Mouse (Mus musculus): ENCODE measurements around the gene Ispd. TPM values are rescaled to one million over a fixed set of nuclear protein-coding genes. Genes with fewer than 3 reads are reported as not detected.
"Not testable (repeated sequence)": the region's sequence is repeated elsewhere in the genome, so short reads cannot be mapped to it uniquely, and the experiment has no call there.

Ispd gene
- 2.0 and 2.8 TPM in 2 replicates for polyA plus RNA-seq (2011; ENCODE audit: insufficient read length, low read depth, missing spikeins)

DNA sequence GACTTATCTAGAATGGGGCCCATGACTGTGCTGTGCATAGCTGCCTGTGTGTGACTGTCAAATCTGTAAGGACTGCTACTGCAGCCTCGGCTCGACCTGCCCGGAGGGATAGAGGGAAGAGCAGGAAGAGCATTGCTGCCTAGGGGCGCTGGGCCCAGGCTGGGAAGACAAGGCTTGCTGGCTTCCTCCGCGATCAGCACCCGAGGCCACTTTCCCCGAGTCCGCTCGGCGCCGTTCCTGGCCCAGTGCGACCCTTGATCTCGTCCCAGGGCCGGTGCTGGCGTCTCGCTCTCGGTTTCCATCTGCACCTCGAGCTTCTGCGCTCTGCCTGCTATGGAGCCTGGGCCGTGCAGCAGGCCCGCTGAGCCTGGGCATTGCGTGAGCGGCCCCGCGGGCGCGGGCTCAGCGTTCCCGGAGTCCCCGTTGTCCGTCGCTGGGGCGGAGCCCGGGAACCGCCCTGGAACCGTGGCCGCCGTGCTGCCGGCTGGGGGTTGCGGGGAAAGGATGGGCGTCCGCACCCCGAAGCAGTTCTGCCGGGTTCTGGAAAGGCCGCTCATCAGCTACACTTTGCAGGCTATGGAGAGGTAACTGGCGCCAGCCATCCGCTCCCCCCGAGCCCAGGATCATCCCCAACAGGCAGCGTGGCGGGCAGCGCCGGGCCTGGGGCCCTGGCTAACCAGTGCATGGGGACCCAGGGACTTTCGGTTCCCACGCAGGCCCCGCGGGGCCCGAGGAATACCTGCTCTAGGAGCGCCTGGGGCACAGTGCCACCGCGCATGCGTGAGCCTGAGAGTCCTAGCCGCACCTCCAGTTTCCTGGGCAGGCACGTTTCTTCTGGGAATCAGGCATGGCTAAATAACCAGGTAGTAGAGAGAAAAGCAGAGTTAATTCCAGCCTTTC, at the start of gene Ispd, which contains the start of gene D630036H23Rik:
Gene Ispd, plus strand, starts transcription at position 10 of the 900 bp plus-strand sequence.
Gene D630036H23Rik, minus strand, starts transcription at position 741 of the 900 bp plus-strand sequence.
- Histone ChIP-seq H3K4me3 (ENCODE audit: insufficient read depth, low read length) (peak within 1 kb of the TSS; percentile 39), H3K27ac (ENCODE audit: insufficient read depth, low read length) (peak within 1 kb of the TSS; percentile 55), H3K4me1 (ENCODE audit: control insufficient read depth, insufficient read depth, low read length) (no peaks in the 10 kb centered on the region)
- TF ChIP-seq CTCF (IDR thresholded peaks at IDR 0.05; ENCODE audit: borderline replicate concordance, insufficient read depth, low read length) (no peak), POLR2A (IDR thresholded peaks at IDR 0.05; ENCODE audit: low read depth, low read length) (peak; percentile 72)

DNA sequence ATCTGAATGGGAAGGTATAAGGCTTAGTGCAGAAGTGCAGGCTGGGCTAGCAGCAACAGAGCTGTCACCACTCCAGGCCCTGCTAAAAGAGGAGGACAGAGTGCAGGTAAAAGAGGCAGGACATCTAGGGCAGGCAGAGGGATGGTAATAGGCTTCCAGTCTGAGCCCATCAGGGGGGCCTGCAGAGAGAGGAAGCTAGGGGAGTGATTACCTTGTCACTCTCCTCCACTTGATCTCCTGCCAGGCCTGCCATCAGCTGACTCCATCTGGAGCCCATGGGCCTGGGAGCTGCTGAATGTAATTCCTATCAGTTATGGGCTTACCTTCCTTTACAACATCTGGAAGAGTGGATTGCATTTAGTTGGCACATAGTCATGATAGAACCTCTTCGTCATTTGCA, 48.6 kb upstream of the Ispd start:
- no peak for TF ChIP-seq CTCF (IDR thresholded peaks at IDR 0.05; ENCODE audit: borderline replicate concordance, insufficient read depth, low read length)
- no peak for TF ChIP-seq POLR2A (IDR thresholded peaks at IDR 0.05; ENCODE audit: low read depth, low read length)
- Histone ChIP-seq H3K4me3 (ENCODE audit: insufficient read depth, low read length) (no peak overlapping the region), H3K27ac (ENCODE audit: insufficient read depth, low read length) (no peak overlapping the region), H3K4me1 (ENCODE audit: control insufficient read depth, insufficient read depth, low read length) (no peaks in the 10 kb centered on the region)

DNA sequence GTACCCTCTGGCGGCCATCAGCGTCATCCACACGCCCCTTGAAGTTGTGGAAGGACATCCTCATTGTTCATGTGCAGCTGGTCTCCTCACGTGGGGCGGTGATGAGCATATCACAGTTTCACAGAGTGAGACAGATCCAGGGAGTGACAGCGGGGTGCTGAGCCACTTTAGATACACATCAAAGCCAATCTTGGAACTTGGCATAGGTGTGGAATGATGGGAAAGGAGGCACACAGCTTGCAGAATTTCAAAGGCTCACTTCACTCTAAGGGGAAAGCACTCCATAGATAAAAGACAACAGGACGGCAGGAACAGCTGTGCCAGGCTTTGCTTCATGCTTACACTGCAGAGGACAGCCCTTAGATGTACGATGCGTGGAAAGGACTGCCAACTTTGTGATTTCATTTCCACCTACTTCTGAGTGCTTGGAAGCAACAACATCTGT, 47.4 kb upstream of the Ispd start:
- no peaks in the 10 kb centered on the region for H3K4me1 ChIP-seq (ENCODE audit: control insufficient read depth, insufficient read depth, low read length)

GRCm38 (mm10) chr12:36344131-36344530, 37.1 kb upstream of the Ispd start:
- no peak overlapping the region for H3K4me3 ChIP-seq (ENCODE audit: insufficient read depth, low read length)
- no peak for TF ChIP-seq POLR2A (IDR thresholded peaks at IDR 0.05; ENCODE audit: low read depth, low read length)
- no peaks in the 10 kb centered on the region for H3K4me1 ChIP-seq (ENCODE audit: control insufficient read depth, insufficient read depth, low read length)
- H3K27ac ChIP-seq (ENCODE audit: insufficient read depth, low read length): no peak overlapping the region

More for the DNA sequence above, 47.4 kb upstream of the Ispd start:
- H3K27ac ChIP-seq (ENCODE audit: insufficient read depth, low read length): no peak overlapping the region
- H3K4me3 ChIP-seq (ENCODE audit: insufficient read depth, low read length): no peak overlapping the region
- TF ChIP-seq CTCF (IDR thresholded peaks at IDR 0.05; ENCODE audit: borderline replicate concordance, insufficient read depth, low read length): no peak
- no peak for TF ChIP-seq POLR2A (IDR thresholded peaks at IDR 0.05; ENCODE audit: low read depth, low read length)

DNA sequence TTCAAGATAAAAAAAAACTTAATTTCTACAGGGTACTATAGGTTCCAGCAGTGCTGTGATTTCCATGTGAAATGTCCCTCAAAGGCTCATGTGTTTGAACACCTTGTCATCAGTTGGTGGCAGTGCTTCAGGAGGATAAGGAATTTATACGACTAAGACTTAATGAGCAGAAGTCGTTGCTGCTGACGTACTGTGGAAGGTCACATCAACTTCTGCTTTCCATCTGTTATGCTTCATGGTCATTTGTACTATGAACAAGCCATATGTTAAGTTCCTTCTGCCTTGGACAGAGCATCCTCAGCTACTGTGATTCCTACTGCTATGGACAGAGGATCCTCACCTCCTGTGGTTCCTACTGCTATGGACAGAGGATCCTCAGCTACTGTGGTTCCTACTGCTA, 21.2 kb upstream of the Ispd start:
- no peak for TF ChIP-seq POLR2A (IDR thresholded peaks at IDR 0.05; ENCODE audit: low read depth, low read length)
- TF ChIP-seq CTCF (IDR thresholded peaks at IDR 0.05; ENCODE audit: borderline replicate concordance, insufficient read depth, low read length): no peak
- no peaks in the 10 kb centered on the region for H3K4me1 ChIP-seq (ENCODE audit: control insufficient read depth, insufficient read depth, low read length)
- H3K4me3 ChIP-seq (ENCODE audit: insufficient read depth, low read length): no peak overlapping the region
- no peak overlapping the region for H3K27ac ChIP-seq (ENCODE audit: insufficient read depth, low read length)

DNA sequence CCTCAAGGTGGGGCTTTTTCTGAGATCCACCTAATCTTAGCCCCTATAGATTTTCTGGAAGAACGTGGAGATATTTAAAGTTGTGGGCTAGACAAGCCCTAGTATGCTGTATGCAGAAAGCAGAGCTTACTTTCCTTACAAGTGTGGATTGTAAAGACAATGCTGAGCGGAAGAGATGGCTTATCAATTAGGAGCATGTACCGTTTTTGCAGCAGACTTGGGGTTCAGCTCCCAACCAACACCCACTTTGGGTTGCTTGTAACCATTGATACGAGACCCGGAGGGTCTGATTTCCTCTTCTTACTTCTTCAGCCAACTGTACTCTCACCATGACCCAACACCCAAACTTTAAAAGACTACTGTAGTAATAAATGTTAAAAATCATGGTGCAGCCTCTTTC, 20.6 kb upstream of the Ispd start:
- H3K4me3 ChIP-seq (ENCODE audit: insufficient read depth, low read length): no peak overlapping the region
- H3K4me1 ChIP-seq (ENCODE audit: control insufficient read depth, insufficient read depth, low read length): no peaks in the 10 kb centered on the region
- TF ChIP-seq CTCF (IDR thresholded peaks at IDR 0.05; ENCODE audit: borderline replicate concordance, insufficient read depth, low read length): no peak
- TF ChIP-seq POLR2A (IDR thresholded peaks at IDR 0.05; ENCODE audit: low read depth, low read length): no peak
- H3K27ac ChIP-seq (ENCODE audit: insufficient read depth, low read length): no peak overlapping the region

DNA sequence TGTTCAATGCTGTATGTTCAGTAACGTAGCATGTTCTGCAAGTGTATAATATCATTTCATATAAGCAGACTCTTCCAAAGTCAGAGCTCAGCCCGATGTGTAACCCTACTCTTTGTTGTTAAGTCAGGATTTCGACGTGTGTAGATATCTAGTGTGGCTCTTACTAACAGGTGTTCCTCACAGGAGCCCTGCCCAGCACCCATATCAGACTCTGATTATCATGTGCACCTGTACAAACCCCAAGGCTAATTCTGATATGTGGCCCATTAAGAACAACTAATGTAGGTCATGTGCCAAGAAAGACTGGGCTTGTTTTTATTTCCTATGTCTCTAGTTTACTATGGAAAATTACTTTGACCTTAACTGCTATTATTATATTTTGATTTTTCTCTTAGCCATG, 17.2 kb upstream of the Ispd start:
- TF ChIP-seq POLR2A (IDR thresholded peaks at IDR 0.05; ENCODE audit: low read depth, low read length) (no peak), CTCF (IDR thresholded peaks at IDR 0.05; ENCODE audit: borderline replicate concordance, insufficient read depth, low read length) (no peak)
- Histone ChIP-seq H3K27ac (ENCODE audit: insufficient read depth, low read length) (no peak overlapping the region), H3K4me3 (ENCODE audit: insufficient read depth, low read length) (no peak overlapping the region), H3K4me1 (ENCODE audit: control insufficient read depth, insufficient read depth, low read length) (no peaks in the 10 kb centered on the region)

GRCm38 (mm10) chr12:36373237-36373998, 7.8 kb upstream of the Ispd start:
- TF ChIP-seq POLR2A (IDR thresholded peaks at IDR 0.05; ENCODE audit: low read depth, low read length): no peak
- no peak for TF ChIP-seq CTCF (IDR thresholded peaks at IDR 0.05; ENCODE audit: borderline replicate concordance, insufficient read depth, low read length)
- no peaks in the 10 kb centered on the region for H3K4me1 ChIP-seq (ENCODE audit: control insufficient read depth, insufficient read depth, low read length)
- H3K4me3 ChIP-seq (ENCODE audit: insufficient read depth, low read length): no peak overlapping the region
- no peak overlapping the region for H3K27ac ChIP-seq (ENCODE audit: insufficient read depth, low read length)

DNA sequence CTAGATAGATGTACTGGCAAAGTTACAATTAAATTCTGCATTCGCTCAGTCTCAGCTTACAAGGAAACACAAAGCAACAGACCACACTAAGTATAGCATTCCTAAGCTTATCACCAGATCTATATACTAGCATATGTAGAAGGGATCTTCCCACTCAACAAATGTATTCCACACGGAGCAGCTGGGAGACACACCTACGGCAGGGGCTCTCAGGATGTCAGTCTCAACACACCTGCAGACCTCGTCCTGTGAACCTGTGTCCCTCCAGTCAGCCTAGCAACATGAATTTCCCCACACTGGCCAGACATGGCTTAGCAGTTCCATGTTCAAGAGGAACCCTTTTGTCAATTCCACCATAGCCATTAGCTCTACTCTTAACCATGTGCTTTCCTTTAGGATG, 4.9 kb upstream of the Ispd start:
- H3K27ac ChIP-seq (ENCODE audit: insufficient read depth, low read length); H3K4me3 ChIP-seq (ENCODE audit: insufficient read depth, low read length); H3K4me1 ChIP-seq (ENCODE audit: control insufficient read depth, insufficient read depth, low read length): not testable (repeated sequence)

DNA sequence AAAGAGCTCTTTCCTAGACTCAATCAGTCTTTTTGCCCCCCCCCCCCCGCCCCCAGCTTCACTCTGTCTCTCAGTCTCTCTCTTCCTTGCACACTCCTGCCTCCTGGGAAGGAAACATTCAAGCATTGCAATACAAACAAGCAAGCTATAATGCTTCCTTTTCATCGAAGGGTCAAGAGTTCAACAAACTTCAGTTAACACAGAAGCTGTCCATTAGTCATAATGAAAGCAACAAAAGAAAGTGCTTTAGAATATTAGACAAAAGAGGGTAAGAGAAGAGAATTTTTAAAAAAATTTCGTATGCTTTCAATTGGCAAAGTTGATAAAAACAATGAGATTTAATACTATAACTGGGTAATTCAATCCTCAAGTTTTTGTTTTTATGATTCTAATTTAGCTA, 996 bp upstream of the Ispd start:
- Histone ChIP-seq H3K4me1 (ENCODE audit: control insufficient read depth, insufficient read depth, low read length) (no peaks in the 10 kb centered on the region), H3K4me3 (ENCODE audit: insufficient read depth, low read length) (no peak overlapping the region), H3K27ac (ENCODE audit: insufficient read depth, low read length) (no peak overlapping the region)
- TF ChIP-seq POLR2A (IDR thresholded peaks at IDR 0.05; ENCODE audit: low read depth, low read length) (no peak), CTCF (IDR thresholded peaks at IDR 0.05; ENCODE audit: borderline replicate concordance, insufficient read depth, low read length) (no peak)

All from embryonic fibroblast, embryonic 13.5 days (primary cell).